Mouse (Mus musculus) bone marrow macrophage, adult 2 months (primary cell): Measurements from ENCODE around the gene Dnaaf5.

ENCODE experiments used
- CTCF ChIP-seq: IDR thresholded peaks from 2 replicates; pipeline ENCODE4 v1.5.1; 2012; ENCODE audit warnings: low read depth, mild to moderate bottlenecking, low read length, moderate library complexity
- POLR2A ChIP-seq: IDR thresholded peaks from 2 replicates; pipeline ENCODE4 v1.6.1; 2012; ENCODE audit warnings: mild to moderate bottlenecking, low read depth, low read length, borderline replicate concordance

GRCm38 (mm10) chr5:139111991-139112390 is 38.0 kb upstream of the Dnaaf5 start:
- TF ChIP-seq CTCF, result no peak
- TF ChIP-seq POLR2A, result no peak
